Comparison of ENCODE assay signal across 9 mouse cellular contexts in genomic region chr7:30587842-30588667, GRCm38 (mm10). TPM values are rescaled to one million over a fixed set of nuclear protein-coding genes. Genes with fewer than 3 reads are reported as not detected.
A peak's percentile ranks its signal among the peaks of the same experiment; 100 is the strongest.
DNase-seq lines count a peak whose midpoint lies in the region; ATAC-seq and TF ChIP-seq lines count a peak whose summit lies in the region.
"Had no signal": no experiment of that assay in that cellular context is flagged by ENCODE, and none has a peak within 500 bp of the region (broad histone marks: within the 10 kb centered on the region; RNA-seq: fewer than 3 reads in every experiment).

No protein-coding gene starts in this region.

- peak overlapping the region; percentile 99 for H3K9ac ChIP-seq in forebrain, embryonic 12.5 days
- H3K9ac ChIP-seq in hindbrain, embryonic 15.5 days: peak overlapping the region; percentile 97
- peak overlapping the region; percentile 83 for H3K9ac ChIP-seq in midbrain, embryonic 15.5 days

- DNase-seq in lung, adult 18-20 months: peak; percentile 37 to 53
- no peak for DNase-seq in lung, postnatal 25 days (ENCODE audit: low spot score)
- DNase-seq in adrenal gland, postnatal 10 days: peak; percentile 64
- peak; percentile 66 for DNase-seq in limb, embryonic 10.5 days (ENCODE audit: low spot score)

- H3K27me3 ChIP-seq in forebrain, embryonic 12.5 days: no peaks in the 10 kb centered on the region
- H3K27me3 ChIP-seq in hindbrain, embryonic 15.5 days: no peaks in the 10 kb centered on the region
- no peaks in the 10 kb centered on the region for H3K27me3 ChIP-seq in limb, embryonic 10.5 days (ENCODE audit: low read depth, poor library complexity, severe bottlenecking)
- H3K27me3 ChIP-seq in midbrain, embryonic 15.5 days (replicated peaks): no peaks in the 10 kb centered on the region
- no peaks in the 10 kb centered on the region for H3K27me3 ChIP-seq in testis, adult 2 months (ENCODE audit: control insufficient read depth, insufficient read depth, low read length)

- H3K4me2 ChIP-seq in forebrain, embryonic 12.5 days: peak overlapping the region; percentile 96
- peak overlapping the region; percentile 92 for H3K4me2 ChIP-seq in hindbrain, embryonic 15.5 days
- H3K4me2 ChIP-seq in midbrain, embryonic 15.5 days: peak overlapping the region; percentile 86

- no peaks in the 10 kb centered on the region for H3K9me3 ChIP-seq in forebrain, embryonic 12.5 days
- no peaks in the 10 kb centered on the region for H3K9me3 ChIP-seq in hindbrain, embryonic 15.5 days
- H3K9me3 ChIP-seq in limb, embryonic 10.5 days (replicated peaks): no peaks in the 10 kb centered on the region
- H3K9me3 ChIP-seq in midbrain, embryonic 15.5 days: no peaks in the 10 kb centered on the region

- H3K4me3 ChIP-seq in forebrain, embryonic 12.5 days (replicated peaks): peak overlapping the region; percentile 99
- peak overlapping the region; percentile 70 for H3K4me3 ChIP-seq in hindbrain, embryonic 15.5 days
- H3K4me3 ChIP-seq in limb, embryonic 10.5 days: peak overlapping the region; percentile 100
- peak overlapping the region; percentile 57 for H3K4me3 ChIP-seq in midbrain, embryonic 15.5 days
- H3K4me3 ChIP-seq in testis, adult 2 months (ENCODE audit: control insufficient read depth, low read depth, low read length): peak overlapping the region; percentile 96

- peaks cover 27% of the 10 kb centered on the region for H3K4me1 ChIP-seq in forebrain, embryonic 12.5 days
- H3K4me1 ChIP-seq in hindbrain, embryonic 15.5 days (replicated peaks): peaks cover 27% of the 10 kb centered on the region
- peaks cover 26% of the 10 kb centered on the region for H3K4me1 ChIP-seq in limb, embryonic 10.5 days
- peaks cover 21% of the 10 kb centered on the region for H3K4me1 ChIP-seq in midbrain, embryonic 15.5 days
- peaks cover 28% of the 10 kb centered on the region for H3K4me1 ChIP-seq in testis, adult 2 months (ENCODE audit: control insufficient read depth, insufficient read depth, low read length)

- WGBS in forebrain, embryonic 12.5 days: under 1% methylated on average over 59 of the region's 67 CpGs
- under 1% methylated on average over 67 of the region's 67 CpGs for WGBS in hindbrain, embryonic 15.5 days
- WGBS in limb, embryonic 10.5 days: under 1% methylated on average over 64 of the region's 67 CpGs
- under 1% methylated on average over 62 of the region's 67 CpGs for WGBS in midbrain, embryonic 15.5 days

- no peak for TF ChIP-seq CTCF in testis, adult 2 months (IDR thresholded peaks at IDR 0.05; ENCODE audit: control insufficient read depth, insufficient read depth, insufficient replicate concordance, low read depth, low read length)

- ATAC-seq in forebrain, embryonic 12.5 days (ENCODE audit: low FRiP score): peak; percentile 55
- ATAC-seq in hindbrain, embryonic 15.5 days (ENCODE audit: low FRiP score, low read depth): peak; percentile 35
- peak; percentile 62 for ATAC-seq in midbrain, embryonic 15.5 days (replicated peaks)

- peak overlapping the region; percentile 95 for H3K27ac ChIP-seq in forebrain, embryonic 12.5 days
- peak overlapping the region; percentile 92 for H3K27ac ChIP-seq in hindbrain, embryonic 15.5 days (replicated peaks)
- H3K27ac ChIP-seq in limb, embryonic 10.5 days: peak overlapping the region; percentile 99
- H3K27ac ChIP-seq in midbrain, embryonic 15.5 days: peak overlapping the region; percentile 90
- H3K27ac ChIP-seq in testis, adult 2 months (ENCODE audit: control insufficient read depth, insufficient read depth, low read depth, low read length): peak overlapping the region; percentile 92

- peaks cover 37% of the 10 kb centered on the region for H3K36me3 ChIP-seq in forebrain, embryonic 12.5 days (replicated peaks)
- peaks cover 33% of the 10 kb centered on the region for H3K36me3 ChIP-seq in hindbrain, embryonic 15.5 days
- peaks cover 42% of the 10 kb centered on the region for H3K36me3 ChIP-seq in limb, embryonic 10.5 days
- peaks cover 25% of the 10 kb centered on the region; the same call in 1 of the 2 replicates for H3K36me3 ChIP-seq in midbrain, embryonic 15.5 days (replicated peaks)
- no peaks in the 10 kb centered on the region; the same call in 1 of the 2 replicates for H3K36me3 ChIP-seq in testis, adult 2 months (ENCODE audit: control insufficient read depth, insufficient read depth, low read length)

- no peak; the same call in 1 of the 2 replicates for TF ChIP-seq POLR2A in testis, adult 2 months (IDR thresholded peaks at IDR 0.05; ENCODE audit: control insufficient read depth, low read depth, low read length)

RNA-seq across cellular contexts. Expression of gene Kmt2b, which starts 0.5 kb away (rescaled TPM):
- 10 to 100 TPM; 34.9 to 48.7 TPM for total RNA-seq in adrenal gland, postnatal 10 days (2021)
- polyA plus RNA-seq in forebrain, embryonic 12.5 days (2016; fragmentation: Nextera tagmentation; extraction: Ambion mirVana): 13.0 TPM in 2 replicates
- 9.2 and 9.8 TPM in 2 replicates for polyA plus RNA-seq in hindbrain, embryonic 15.5 days (2015; fragmentation: Nextera tagmentation; extraction: Ambion mirVana)
- polyA plus RNA-seq in limb, embryonic 10.5 days (2016; fragmentation: Nextera tagmentation; extraction: Ambion mirVana): 10.2 and 10.6 TPM in 2 replicates
- polyA plus RNA-seq in midbrain, embryonic 15.5 days (2015; fragmentation: Nextera tagmentation; extraction: Ambion mirVana): 12.1 and 12.3 TPM in 2 replicates
- polyA plus RNA-seq in testis, adult 2 months (2012; rRNA removed): 56.1 and 61.0 TPM in 2 replicates

RNA-seq across cellular contexts. Expression of gene Zbtb32, which starts 10.7 kb away (rescaled TPM):
- total RNA-seq in adrenal gland, postnatal 10 days (2021): under 1 TPM; 0.18 to 0.27 TPM
- polyA plus RNA-seq in forebrain, embryonic 12.5 days (2016; fragmentation: Nextera tagmentation; extraction: Ambion mirVana): 0.32 and 0.46 TPM in 2 replicates
- 0.10 and 0.37 TPM in 2 replicates for polyA plus RNA-seq in hindbrain, embryonic 15.5 days (2015; fragmentation: Nextera tagmentation; extraction: Ambion mirVana)
- 0.15 and 0.45 TPM in 2 replicates for polyA plus RNA-seq in limb, embryonic 10.5 days (2016; fragmentation: Nextera tagmentation; extraction: Ambion mirVana)
- 0.36 and 0.41 TPM in 2 replicates for polyA plus RNA-seq in midbrain, embryonic 15.5 days (2015; fragmentation: Nextera tagmentation; extraction: Ambion mirVana)
- 180 and 203 TPM in 2 replicates for polyA plus RNA-seq in testis, adult 2 months (2012; rRNA removed)
- total RNA-seq: left cerebral cortex, postnatal 36 days had no signal

RNA-seq across cellular contexts. Expression of gene Igflr1, which starts 22.8 kb away (rescaled TPM):
- total RNA-seq in adrenal gland, postnatal 10 days (2021): 1 to 10 TPM; 2.6 to 4.7 TPM
- 3.4 and 5.6 TPM in 2 replicates for polyA plus RNA-seq in forebrain, embryonic 12.5 days (2016; fragmentation: Nextera tagmentation; extraction: Ambion mirVana)
- 5.5 and 6.0 TPM in 2 replicates for polyA plus RNA-seq in hindbrain, embryonic 15.5 days (2015; fragmentation: Nextera tagmentation; extraction: Ambion mirVana)
- polyA plus RNA-seq in limb, embryonic 10.5 days (2016; fragmentation: Nextera tagmentation; extraction: Ambion mirVana): 5.7 and 6.5 TPM in 2 replicates
- 8.0 and 8.1 TPM in 2 replicates for polyA plus RNA-seq in midbrain, embryonic 15.5 days (2015; fragmentation: Nextera tagmentation; extraction: Ambion mirVana)
- polyA plus RNA-seq in testis, adult 2 months (2012; rRNA removed): 0.80 and 1.0 TPM in 2 replicates

RNA-seq across cellular contexts. Expression of gene Upk1a, which starts 24.6 kb away (rescaled TPM):
- total RNA-seq in adrenal gland, postnatal 10 days (2021): under 1 TPM; 0.33 to 0.48 TPM
- polyA plus RNA-seq in forebrain, embryonic 12.5 days (2016; fragmentation: Nextera tagmentation; extraction: Ambion mirVana): 0.23 and 0.61 TPM in 2 replicates
- 0.51 and 0.82 TPM in 2 replicates for polyA plus RNA-seq in hindbrain, embryonic 15.5 days (2015; fragmentation: Nextera tagmentation; extraction: Ambion mirVana)
- polyA plus RNA-seq in limb, embryonic 10.5 days (2016; fragmentation: Nextera tagmentation; extraction: Ambion mirVana): 7.9 and 8.2 TPM in 2 replicates
- polyA plus RNA-seq in midbrain, embryonic 15.5 days (2015; fragmentation: Nextera tagmentation; extraction: Ambion mirVana): 0.51 and 0.58 TPM in 2 replicates
- 6.5 TPM in 2 replicates for polyA plus RNA-seq in testis, adult 2 months (2012; rRNA removed)

RNA-seq across cellular contexts. Expression of gene Psenen, which starts 24.6 kb away (rescaled TPM):
- 100 to 1,000 TPM; 119 to 128 TPM for total RNA-seq in adrenal gland, postnatal 10 days (2021)
- polyA plus RNA-seq in forebrain, embryonic 12.5 days (2016; fragmentation: Nextera tagmentation; extraction: Ambion mirVana): 142 and 145 TPM in 2 replicates
- polyA plus RNA-seq in hindbrain, embryonic 15.5 days (2015; fragmentation: Nextera tagmentation; extraction: Ambion mirVana): 124 and 134 TPM in 2 replicates
- polyA plus RNA-seq in limb, embryonic 10.5 days (2016; fragmentation: Nextera tagmentation; extraction: Ambion mirVana): 120 and 121 TPM in 2 replicates
- polyA plus RNA-seq in midbrain, embryonic 15.5 days (2015; fragmentation: Nextera tagmentation; extraction: Ambion mirVana): 121 and 123 TPM in 2 replicates
- polyA plus RNA-seq in testis, adult 2 months (2012; rRNA removed): 147 and 167 TPM in 2 replicates

Comparison
In these comparisons a context has a peak if more than half of its experiments do, and no peak if none do; other contexts are left out.
1. RNA of gene Zbtb32, which starts 10.7 kb away (polyA plus RNA-seq): 180 to 203 TPM in testis, adult 2 months; 0.32 to 0.46 TPM in forebrain, embryonic 12.5 days, 0.36 to 0.41 TPM in midbrain, embryonic 15.5 days, 0.15 to 0.45 TPM in limb, embryonic 10.5 days and 0.10 to 0.37 TPM in hindbrain, embryonic 15.5 days; every median in the first group is over 100 times any median in the second.
2. Peak in every context shown above with its lines, with median percentiles within 50 percentile points of each other: ATAC-seq, H3K27ac ChIP-seq, H3K4me2 ChIP-seq, H3K4me3 ChIP-seq and H3K9ac ChIP-seq.